Mouse (Mus musculus): ENCODE data around the gene Atxn2. TPM values are rescaled to one million over a fixed set of nuclear protein-coding genes. Genes with fewer than 3 reads are reported as not detected.

Gene Atxn2
- polyA plus RNA-seq, 1 experiment from 2014 or later, result 40.6 TPM

GRCm38 (mm10) chr5:121704512-121705248, 6.5 kb upstream of the Atxn2 start:
- Histone ChIP-seq H3K9ac (replicated peaks; ENCODE audit: low read depth) (no peak overlapping the region), H3K27me3 (replicated peaks; ENCODE audit: insufficient read depth, low read length) (no peaks in the 10 kb centered on the region), H3K9me3 (ENCODE audit: low read length) (no peaks in the 10 kb centered on the region), H3K4me3 (ENCODE audit: low read depth, low read length) (no peak overlapping the region), H3K27ac (ENCODE audit: low read length) (no peak overlapping the region), H3K36me3 (ENCODE audit: insufficient read depth, low read length) (no peaks in the 10 kb centered on the region), H3K4me1 (ENCODE audit: insufficient read depth, low read depth, low read length) (no peaks in the 10 kb centered on the region), H3K4me2 (replicated peaks; ENCODE audit: low read depth, low read length) (peak overlapping the region; percentile 48)
- ATAC-seq (no peak), DNase-seq (ENCODE audit: low spot score) (peak; percentile 30)
- 9% methylated on average over 20 of the region's 20 CpGs for WGBS
- TF ChIP-seq CTCF (IDR thresholded peaks at IDR 0.05) (no peak), EP300 (IDR thresholded peaks at IDR 0.05) (no peak)

GRCm38 (mm10) chr5:121710402-121710801, 735 bp upstream of the Atxn2 start:
- Histone ChIP-seq H3K4me1 (ENCODE audit: insufficient read depth, low read depth, low read length) (peaks cover 12% of the 10 kb centered on the region; the same call in 1 of the 2 replicates), H3K9ac (replicated peaks; ENCODE audit: low read depth) (no peak overlapping the region), H3K4me2 (replicated peaks; ENCODE audit: low read depth, low read length) (peak overlapping the region; percentile 84; the same call in 1 of the 2 replicates), H3K36me3 (ENCODE audit: insufficient read depth, low read length) (no peaks in the 10 kb centered on the region), H3K9me3 (ENCODE audit: low read length) (no peaks in the 10 kb centered on the region), H3K4me3 (ENCODE audit: low read depth, low read length) (no peak overlapping the region; the same call in 1 of the 2 replicates), H3K27me3 (replicated peaks; ENCODE audit: insufficient read depth, low read length) (no peaks in the 10 kb centered on the region), H3K27ac (ENCODE audit: low read length) (no peak overlapping the region)
- WGBS, result 52% methylated on average over 2 of the region's 2 CpGs
- TF ChIP-seq CTCF (IDR thresholded peaks at IDR 0.05) (no peak), EP300 (IDR thresholded peaks at IDR 0.05) (no peak)
- no peak for ATAC-seq
- DNase-seq (ENCODE audit: low spot score), result no peak

DNA sequence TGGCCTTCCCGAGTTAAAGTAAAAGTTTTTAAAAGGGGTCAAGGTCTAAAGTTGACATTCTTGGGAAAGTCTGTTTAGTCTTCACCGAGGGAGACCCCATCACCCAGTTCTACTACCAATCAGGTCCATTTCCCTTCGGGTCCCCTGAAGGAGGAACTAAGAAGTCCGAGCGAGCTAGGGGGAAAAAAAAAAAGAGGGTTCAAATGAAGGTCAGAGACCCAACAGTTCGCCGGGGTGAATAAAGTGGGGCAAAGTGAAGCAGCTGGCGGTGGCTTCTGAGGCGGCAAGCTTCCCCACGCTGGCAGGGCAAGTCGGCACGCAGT, 325 bp upstream of the Atxn2 start:
- Histone ChIP-seq H3K4me2 (replicated peaks; ENCODE audit: low read depth, low read length) (peak overlapping the region; percentile 84), H3K4me3 (ENCODE audit: low read depth, low read length) (peak overlapping the region; percentile 99), H3K36me3 (ENCODE audit: insufficient read depth, low read length) (no peaks in the 10 kb centered on the region), H3K27ac (ENCODE audit: low read length) (peak overlapping the region; percentile 96), H3K9ac (replicated peaks; ENCODE audit: low read depth) (peak overlapping the region; percentile 91), H3K4me1 (ENCODE audit: insufficient read depth, low read depth, low read length) (peaks cover 15% of the 10 kb centered on the region; the same call in 1 of the 2 replicates), H3K9me3 (ENCODE audit: low read length) (no peaks in the 10 kb centered on the region), H3K27me3 (replicated peaks; ENCODE audit: insufficient read depth, low read length) (no peaks in the 10 kb centered on the region)
- ATAC-seq (peak; percentile 5; the same call in 1 of the 2 replicates), DNase-seq (ENCODE audit: low spot score) (peak; percentile 46)
- WGBS, result under 1% methylated on average over 12 of the region's 12 CpGs
- TF ChIP-seq CTCF (IDR thresholded peaks at IDR 0.05) (no peak), EP300 (IDR thresholded peaks at IDR 0.05) (no peak)

DNA sequence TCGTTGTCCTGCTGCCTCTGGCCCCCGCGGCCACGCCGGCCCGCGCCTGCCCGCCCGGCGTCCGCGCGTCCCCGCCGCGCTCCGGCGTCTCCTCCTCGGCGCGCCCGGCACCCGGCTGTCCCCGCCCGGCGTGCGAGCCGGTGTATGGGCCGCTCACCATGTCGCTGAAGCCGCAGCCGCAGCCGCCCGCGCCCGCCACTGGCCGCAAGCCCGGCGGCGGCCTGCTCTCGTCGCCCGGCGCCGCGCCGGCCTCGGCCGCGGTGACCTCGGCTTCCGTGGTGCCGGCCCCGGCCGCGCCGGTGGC, 743 bp downstream of the Atxn2 start:
- WGBS, result 13% methylated on average over 20 of the region's 57 CpGs
- Histone ChIP-seq H3K27me3 (replicated peaks; ENCODE audit: insufficient read depth, low read length) (no peaks in the 10 kb centered on the region), H3K36me3 (ENCODE audit: insufficient read depth, low read length) (no peaks in the 10 kb centered on the region), H3K27ac (ENCODE audit: low read length) (peak overlapping the region; percentile 96), H3K4me1 (ENCODE audit: insufficient read depth, low read depth, low read length) (peaks cover 15% of the 10 kb centered on the region; the same call in 1 of the 2 replicates), H3K9me3 (ENCODE audit: low read length) (no peaks in the 10 kb centered on the region), H3K9ac (replicated peaks; ENCODE audit: low read depth) (peak overlapping the region; percentile 91), H3K4me2 (replicated peaks; ENCODE audit: low read depth, low read length) (peak overlapping the region; percentile 84), H3K4me3 (ENCODE audit: low read depth, low read length) (peak overlapping the region; percentile 99)
- TF ChIP-seq CTCF (IDR thresholded peaks at IDR 0.05) (no peak), EP300 (IDR thresholded peaks at IDR 0.05) (no peak)
- DNase-seq (ENCODE audit: low spot score), result no peak
- peak; percentile 59 for ATAC-seq

GRCm38 (mm10) chr5:121712232-121712933, 1.2 kb downstream of the Atxn2 start:
- H3K27me3 ChIP-seq (replicated peaks; ENCODE audit: insufficient read depth, low read length), result no peaks in the 10 kb centered on the region
- TF ChIP-seq CTCF (IDR thresholded peaks at IDR 0.05) (no peak), EP300 (IDR thresholded peaks at IDR 0.05) (no peak)
- H3K36me3 ChIP-seq (ENCODE audit: insufficient read depth, low read length), result no peaks in the 10 kb centered on the region
- ATAC-seq, result peak; percentile 40
- H3K4me2 ChIP-seq (replicated peaks; ENCODE audit: low read depth, low read length), result peak overlapping the region; percentile 84
- H3K9ac ChIP-seq (replicated peaks; ENCODE audit: low read depth), result peak overlapping the region; percentile 91
- 0% methylated on average over 7 of the region's 66 CpGs for WGBS
- H3K4me3 ChIP-seq (ENCODE audit: low read depth, low read length), result peak overlapping the region; percentile 99
- peaks cover 15% of the 10 kb centered on the region; the same call in 1 of the 2 replicates for H3K4me1 ChIP-seq (ENCODE audit: insufficient read depth, low read depth, low read length)
- DNase-seq (ENCODE audit: low spot score), result peak; percentile 66
- peak overlapping the region; percentile 96 for H3K27ac ChIP-seq (ENCODE audit: low read length)
- H3K9me3 ChIP-seq (ENCODE audit: low read length), result no peaks in the 10 kb centered on the region

- Histone ChIP-seq H3K4me1 (ENCODE audit: insufficient read depth, low read depth, low read length) (peaks cover 15% of the 10 kb centered on the region; the same call in 1 of the 2 replicates), H3K27ac (ENCODE audit: low read length) (peak overlapping the region; percentile 96), H3K36me3 (ENCODE audit: insufficient read depth, low read length) (no peaks in the 10 kb centered on the region), H3K4me2 (replicated peaks; ENCODE audit: low read depth, low read length) (peak overlapping the region; percentile 84), H3K9ac (replicated peaks; ENCODE audit: low read depth) (peak overlapping the region; percentile 91), H3K27me3 (replicated peaks; ENCODE audit: insufficient read depth, low read length) (no peaks in the 10 kb centered on the region), H3K9me3 (ENCODE audit: low read length) (no peaks in the 10 kb centered on the region), H3K4me3 (ENCODE audit: low read depth, low read length) (peak overlapping the region; percentile 99)
- ATAC-seq (peak; percentile 20), DNase-seq (ENCODE audit: low spot score) (peak; percentile 79)
- under 1% methylated on average over 24 of the region's 32 CpGs for WGBS
- TF ChIP-seq EP300 (IDR thresholded peaks at IDR 0.05), result no peak
- TF ChIP-seq CTCF (IDR thresholded peaks at IDR 0.05), result peak; percentile 31; the same call in 1 of the 2 replicates
These were observed 1.9 kb downstream of the Atxn2 start for GRCm38 (mm10) chr5:121712934-121713538.
